Mouse (Mus musculus) layer of hippocampus, adult 9-11 months (tissue): ENCODE measurements at regions not wholly inside any gene's neighbourhood (a gene's known extent, or its start where the extent isn't known, plus 50 kb on each side); places are given as distances from the start of the nearest gene placed in this dataset.

Experiments
- DNase-seq: peaks from one replicate; pipeline ENCODE4 v3.0.0; 2022

- no peak for DNase-seq
Measured at GRCm38 (mm10) chr7:98768460-98768859, 65.6 kb downstream of the Thap12 start.

- DNase-seq = no peak
Measured at GRCm38 (mm10) chr7:98769111-98769734, 65.7 kb upstream of the Wnt11 start.

- DNase-seq = no peak
Measured at GRCm38 (mm10) chr7:98770257-98770890, 64.5 kb upstream of the Wnt11 start.

- DNase-seq = no peak
Measured at GRCm38 (mm10) chr7:98771134-98771775, 63.7 kb upstream of the Wnt11 start.

- no peak for DNase-seq
Measured at GRCm38 (mm10) chr7:98774597-98774996, 60.3 kb upstream of the Wnt11 start.

- DNase-seq = no peak
Measured at GRCm38 (mm10) chr7:98775031-98775430, 59.9 kb upstream of the Wnt11 start.

GRCm38 (mm10) chr7:98777304-98777849 lies 57.5 kb upstream of the Wnt11 start:
- no peak for DNase-seq

- DNase-seq = peak; percentile 39
Measured at GRCm38 (mm10) chr7:98778929-98779328, 56.0 kb upstream of the Wnt11 start.

- DNase-seq = no peak
Measured at GRCm38 (mm10) chr7:98783521-98783920, 51.4 kb upstream of the Wnt11 start.

GRCm38 (mm10) chr7:98783954-98784353 lies 51.0 kb upstream of the Wnt11 start:
- DNase-seq = peak; percentile 19

- no peak for DNase-seq
Measured at GRCm38 (mm10) chr7:98784369-98784931, 50.5 kb upstream of the Wnt11 start.
